Mouse (Mus musculus) lung, adult 2 months (tissue): ENCODE results near the gene Ran.

Source experiments
- CTCF ChIP-seq: fragments of 200-500 bp; IDR thresholded peaks from 2 replicates; pipeline ENCODE4 v1.5.1; 2011; ENCODE audit warnings: mild to moderate bottlenecking, low read length, control low read depth; ENCODE audit not compliant: insufficient read depth
- POLR2A ChIP-seq: fragments of 200-500 bp; IDR thresholded peaks from 2 replicates; pipeline ENCODE4 v1.6.1; 2011; ENCODE audit warnings: low read depth, mild to moderate bottlenecking, control low read depth, low read length, borderline replicate concordance; ENCODE audit errors: extremely low read depth

GRCm38 (mm10) chr5:129007105-129007957, 12.5 kb upstream of the Ran start:
- TF ChIP-seq POLR2A (no peak), CTCF (no peak)
